In genomic region chr10:77182804-77183331, GRCm38 (mm10) we compare ENCODE assay signal across 10 mouse cellular contexts. TPM values are rescaled to one million over a fixed set of nuclear protein-coding genes. Genes with fewer than 3 reads are reported as not detected.
DNase-seq lines count a peak whose midpoint lies in the region; ATAC-seq and TF ChIP-seq lines count a peak whose summit lies in the region.
"Had no signal": no experiment of that assay in that cellular context is flagged by ENCODE, and none has a peak within 500 bp of the region (broad histone marks: within the 10 kb centered on the region; RNA-seq: fewer than 3 reads in every experiment).

No protein-coding gene starts in this region.

- H3K9ac ChIP-seq in intestine, embryonic 14.5 days (ENCODE audit: low read length), result no peak overlapping the region
- no peak overlapping the region for H3K9ac ChIP-seq in intestine, embryonic 15.5 days
- H3K9ac ChIP-seq in ES-E14 (ENCODE audit: insufficient read depth, low read depth, low read length, poor library complexity, severe bottlenecking), result no peak overlapping the region
- no peak overlapping the region for H3K9ac ChIP-seq in heart, embryonic 16.5 days (ENCODE audit: low read length)
- H3K9ac ChIP-seq: midbrain, embryonic 12.5 days had no signal

- peak; percentile 48 for DNase-seq in intestine, embryonic 14.5 days (ENCODE audit: low spot score)
- DNase-seq in 416B (ENCODE audit: low read depth) (peak; percentile 24), ES-E14 (ENCODE audit: low read depth, low spot score) (no peak)
- DNase-seq in cerebellum, postnatal 25 days, result no peak
- no peak for DNase-seq in left cerebral cortex, postnatal 36 days (ENCODE audit: low spot score in 2 of 2)
- no peak for DNase-seq in gastrocnemius, postnatal 4 days (ENCODE audit: low spot score in 2 of 2)

- H3K36me3 ChIP-seq in intestine, embryonic 14.5 days (ENCODE audit: control insufficient read depth, insufficient read depth, low read length), result no peaks in the 10 kb centered on the region
- no peaks in the 10 kb centered on the region for H3K36me3 ChIP-seq in intestine, embryonic 15.5 days
- H3K36me3 ChIP-seq in ES-E14 (ENCODE audit: control insufficient read depth, insufficient read depth, low read length, poor library complexity, severe bottlenecking), result no peaks in the 10 kb centered on the region
- no peaks in the 10 kb centered on the region for H3K36me3 ChIP-seq in heart, embryonic 16.5 days (ENCODE audit: control insufficient read depth, insufficient read depth)
- H3K36me3 ChIP-seq: midbrain, embryonic 12.5 days had no signal

- H3K4me3 ChIP-seq in intestine, embryonic 14.5 days (ENCODE audit: low read depth, low read length), result no peak overlapping the region
- no peak overlapping the region for H3K4me3 ChIP-seq in intestine, embryonic 15.5 days (replicated peaks)
- no peak overlapping the region for H3K4me3 ChIP-seq in ES-E14 (ENCODE audit: insufficient read depth in 1 of 2, low read depth in 1 of 2, low read length in 2 of 2, poor library complexity in 1 of 2, severe bottlenecking in 1 of 2)
- no peak overlapping the region for H3K4me3 ChIP-seq in heart, embryonic 16.5 days (ENCODE audit: low read length)
- H3K4me3 ChIP-seq: midbrain, embryonic 12.5 days had no signal

- in situ Hi-C loops in ES-E14 (cut with MboI; ENCODE audit: low sequenced_read_pairs in 2 of 2, unreplicated experiment in 2 of 2), result no loop called here

- no peak overlapping the region for H3K27ac ChIP-seq in intestine, embryonic 14.5 days (ENCODE audit: low read depth)
- no peak overlapping the region for H3K27ac ChIP-seq in intestine, embryonic 15.5 days
- H3K27ac ChIP-seq in ES-E14 (ENCODE audit: insufficient read depth, low read depth, low read length, poor library complexity, severe bottlenecking), result peak overlapping the region; percentile 65
- H3K27ac ChIP-seq in heart, embryonic 16.5 days (ENCODE audit: low read length), result peak overlapping the region; percentile 65
- H3K27ac ChIP-seq: midbrain, embryonic 12.5 days had no signal

- intact Hi-C loops in left cerebral cortex, postnatal 36 days (cut with DNase I), result no loop called here

- 69% methylated on average over 2 of the region's 3 CpGs for WGBS in intestine, embryonic 14.5 days
- 72% methylated on average over 3 of the region's 3 CpGs for WGBS in intestine, embryonic 15.5 days
- 58% methylated on average over 3 of the region's 3 CpGs for WGBS in heart, embryonic 16.5 days

- no peaks in the 10 kb centered on the region for H3K27me3 ChIP-seq in intestine, embryonic 14.5 days (replicated peaks; ENCODE audit: control insufficient read depth, insufficient read depth, low read length)
- H3K27me3 ChIP-seq in intestine, embryonic 15.5 days (replicated peaks), result no peaks in the 10 kb centered on the region
- no peaks in the 10 kb centered on the region for H3K27me3 ChIP-seq in heart, embryonic 16.5 days (ENCODE audit: control insufficient read depth, insufficient read depth, low read length)
- H3K27me3 ChIP-seq: midbrain, embryonic 12.5 days had no signal

- ATAC-seq in intestine, embryonic 14.5 days (replicated peaks; ENCODE audit: low FRiP score, low TSS enrichment, low read depth), result no peak
- no peak; the same call in 1 of the 2 replicates for ATAC-seq in intestine, embryonic 15.5 days
- ATAC-seq in heart, embryonic 16.5 days (replicated peaks; ENCODE audit: extremely low read depth, insufficient read depth, low FRiP score), result peak; percentile 76

- no peaks in the 10 kb centered on the region for H3K9me3 ChIP-seq in intestine, embryonic 14.5 days (ENCODE audit: control insufficient read depth, low read length)
- no peaks in the 10 kb centered on the region for H3K9me3 ChIP-seq in intestine, embryonic 15.5 days
- H3K9me3 ChIP-seq in ES-E14 (ENCODE audit: control insufficient read depth, insufficient read depth, low read depth, low read length), result no peaks in the 10 kb centered on the region
- H3K9me3 ChIP-seq in heart, embryonic 16.5 days (replicated peaks; ENCODE audit: control insufficient read depth, low read length), result peaks cover 4% of the 10 kb centered on the region; the same call in 1 of the 2 replicates
- H3K9me3 ChIP-seq: midbrain, embryonic 12.5 days had no signal

- H3K4me2 ChIP-seq in intestine, embryonic 14.5 days (ENCODE audit: low read length), result no peak overlapping the region
- no peak overlapping the region for H3K4me2 ChIP-seq in intestine, embryonic 15.5 days (replicated peaks)
- H3K4me2 ChIP-seq in heart, embryonic 16.5 days (ENCODE audit: low read depth, low read length), result no peak overlapping the region
- H3K4me2 ChIP-seq: midbrain, embryonic 12.5 days had no signal

- no peaks in the 10 kb centered on the region; the same call in 1 of the 2 replicates for H3K4me1 ChIP-seq in intestine, embryonic 14.5 days (replicated peaks; ENCODE audit: control insufficient read depth, insufficient read depth, low read length)
- H3K4me1 ChIP-seq in intestine, embryonic 15.5 days (replicated peaks), result no peaks in the 10 kb centered on the region
- peaks cover 3 to 19% of the 10 kb centered on the region in 2 experiments; a peak in 3 of 4 replicates for H3K4me1 ChIP-seq in ES-E14 (ENCODE audit: control insufficient read depth in 2 of 2, insufficient read depth in 2 of 2, low read length in 2 of 2, poor library complexity in 1 of 2)
- peaks cover 10% of the 10 kb centered on the region for H3K4me1 ChIP-seq in heart, embryonic 16.5 days (ENCODE audit: control insufficient read depth, insufficient read depth, low read length)
- H3K4me1 ChIP-seq: midbrain, embryonic 12.5 days had no signal

TF ChIP-seq in ES-E14, 5 proteins besides CTCF, POLR2A, EP300 and RAD21:
- TF ChIP-seq ZC3H11A (IDR thresholded peaks at IDR 0.05; ENCODE audit: borderline replicate concordance, low read depth, low read length) (no peak), CHD2 (IDR thresholded peaks at IDR 0.05; ENCODE audit: low read depth, low read length) (no peak)

RNA-seq across cellular contexts. Expression of gene Col18a1, which starts 16.5 kb away (rescaled TPM):
- 54.8 and 58.2 TPM in 2 replicates for polyA plus RNA-seq in intestine, embryonic 14.5 days (2014; fragmentation: Nextera tagmentation; extraction: Ambion mirVana)
- polyA plus RNA-seq in intestine, embryonic 15.5 days (2015; fragmentation: Nextera tagmentation; extraction: Ambion mirVana), result 59.5 and 59.7 TPM in 2 replicates
- 414 and 791 TPM in 2 replicates for total RNA-seq in ES-E14 (2012; rRNA removed)
- polyA plus RNA-seq in heart, embryonic 16.5 days (2015; fragmentation: Nextera tagmentation; extraction: Ambion mirVana), result 96.2 and 130 TPM in 2 replicates
- total RNA-seq in left cerebral cortex, postnatal 36 days (2021), result 1 to 10 TPM; 3.3 to 4.3 TPM
- 10 to 100 TPM; 93.9 to 94.1 TPM for total RNA-seq in gastrocnemius, postnatal 4 days (2021)
- total RNA-seq: neutrophil, adult 5-6 weeks had no signal

Comparison
In these comparisons a context has a peak if more than half of its experiments do, and no peak if none do; other contexts are left out.
1. DNase-seq: peak in intestine, embryonic 14.5 days (single experiment) and 416B (single experiment); none in ES-E14 (single experiment), cerebellum, postnatal 25 days (0 of 2), left cerebral cortex, postnatal 36 days (0 of 2) and gastrocnemius, postnatal 4 days (0 of 2).
2. H3K27ac ChIP-seq: peak in ES-E14 (single experiment) and heart, embryonic 16.5 days (single experiment); none in intestine, embryonic 14.5 days (single experiment) and intestine, embryonic 15.5 days (single experiment).
3. RNA of gene Col18a1, which starts 16.5 kb away (total RNA-seq): 414 to 791 TPM in ES-E14 and 93.9 to 94.1 TPM in gastrocnemius, postnatal 4 days; 3.3 to 4.3 TPM in left cerebral cortex, postnatal 36 days; every median in the first group is over 10 times any median in the second.